In the genomic region with DNA sequence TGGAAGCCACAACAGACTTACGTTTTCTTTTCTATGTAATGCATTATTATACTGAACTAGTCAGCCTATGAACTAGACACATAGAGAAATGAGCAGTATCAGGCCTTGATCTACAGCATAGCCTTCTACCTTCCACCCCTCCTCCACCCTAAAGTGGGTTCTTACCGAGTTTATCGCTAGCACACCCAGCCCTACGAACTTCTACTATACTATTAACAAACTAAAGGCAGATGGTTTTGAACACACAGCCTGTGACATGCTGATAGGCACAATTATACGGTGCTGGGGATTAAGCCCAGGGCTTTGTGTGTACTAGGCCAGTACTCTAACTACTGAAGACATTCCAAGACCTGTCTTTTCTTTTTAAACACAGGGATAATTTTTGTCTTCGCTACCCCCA, we compare ENCODE assay signal across 24 mouse cellular contexts. TPM values are rescaled to one million over a fixed set of nuclear protein-coding genes. Genes with fewer than 3 reads are reported as not detected.
A peak's percentile ranks its signal among the peaks of the same experiment; 100 is the strongest.
DNase-seq lines count a peak whose midpoint lies in the region; ATAC-seq and TF ChIP-seq lines count a peak whose summit lies in the region.
"Had no signal": no experiment of that assay in that cellular context is flagged by ENCODE, and none has a peak within 500 bp of the region (broad histone marks: within the 10 kb centered on the region; RNA-seq: fewer than 3 reads in every experiment).

No protein-coding gene starts in this region.

- H3K27ac ChIP-seq in liver, embryonic 11.5 days (ENCODE audit: low read depth, low read length): no peak overlapping the region; the same call in 1 of the 2 replicates
- no peak overlapping the region for H3K27ac ChIP-seq in liver, embryonic 14.5 days
- H3K27ac ChIP-seq in liver, postnatal 0 days (ENCODE audit: low read depth): no peak overlapping the region
- no peak overlapping the region for H3K27ac ChIP-seq in hindbrain, embryonic 13.5 days
- H3K27ac ChIP-seq: embryonic facial prominence, embryonic 12.5 days; embryonic facial prominence, embryonic 15.5 days; heart, embryonic 10.5 days; heart, embryonic 13.5 days; hindbrain, embryonic 15.5 days had no signal

- peak; percentile 75 for ATAC-seq in liver, embryonic 11.5 days (replicated peaks; ENCODE audit: low FRiP score)
- ATAC-seq in liver, embryonic 14.5 days (ENCODE audit: insufficient read depth): peak; percentile 77
- ATAC-seq in liver, postnatal 0 days: peak; percentile 46
- ATAC-seq in hindbrain, embryonic 13.5 days (ENCODE audit: low FRiP score): no peak
- ATAC-seq: CD4-positive, CD25-positive, alpha-beta regulatory T cell, adult 4 months; forebrain, embryonic 16.5 days had no signal

- H3K9ac ChIP-seq in liver, embryonic 11.5 days (ENCODE audit: low read depth, low read length): no peak overlapping the region
- no peak overlapping the region for H3K9ac ChIP-seq in liver, embryonic 14.5 days (replicated peaks)
- no peak overlapping the region for H3K9ac ChIP-seq in liver, postnatal 0 days (replicated peaks)
- H3K9ac ChIP-seq in hindbrain, embryonic 13.5 days: no peak overlapping the region
- H3K9ac ChIP-seq: embryonic facial prominence, embryonic 12.5 days; embryonic facial prominence, embryonic 15.5 days; heart, embryonic 13.5 days; hindbrain, embryonic 15.5 days had no signal

- intact Hi-C loops in left cerebral cortex, postnatal 14 days (cut with DNase I): no loop called here

- peaks cover 51% of the 10 kb centered on the region for H3K4me1 ChIP-seq in liver, embryonic 11.5 days (replicated peaks; ENCODE audit: control insufficient read depth, insufficient read depth, low read length)
- peaks cover 41 to 55% of the 10 kb centered on the region in 2 experiments for H3K4me1 ChIP-seq in liver, embryonic 14.5 days (replicated peaks; ENCODE audit: control insufficient read depth in 2 of 2, insufficient read depth in 2 of 2, low read length in 1 of 2)
- peaks cover 38% of the 10 kb centered on the region for H3K4me1 ChIP-seq in liver, postnatal 0 days (ENCODE audit: insufficient read depth)
- H3K4me1 ChIP-seq in hindbrain, embryonic 13.5 days (replicated peaks): no peaks in the 10 kb centered on the region; the same call in 1 of the 2 replicates

- H3K4me2 ChIP-seq in liver, embryonic 11.5 days: 0 out of 2 replicates have a peak overlapping the region, but pooled peaks have one; percentile 5
- H3K4me2 ChIP-seq in liver, embryonic 14.5 days (ENCODE audit: low read depth): 0 out of 2 replicates have a peak overlapping the region, but pooled peaks have one; percentile 11
- no peak overlapping the region for H3K4me2 ChIP-seq in liver, postnatal 0 days (ENCODE audit: low read depth, low read length)
- H3K4me2 ChIP-seq in hindbrain, embryonic 13.5 days: no peak overlapping the region
- H3K4me2 ChIP-seq: embryonic facial prominence, embryonic 12.5 days; embryonic facial prominence, embryonic 15.5 days; heart, embryonic 13.5 days; hindbrain, embryonic 15.5 days had no signal

- no peak overlapping the region for H3K4me3 ChIP-seq in liver, embryonic 11.5 days (ENCODE audit: low read depth, low read length)
- H3K4me3 ChIP-seq in liver, embryonic 14.5 days (ENCODE audit: insufficient read depth in 1 of 2, low read depth in 2 of 2, low read length in 2 of 2): no peak overlapping the region
- no peak overlapping the region for H3K4me3 ChIP-seq in liver, postnatal 0 days (ENCODE audit: low read depth, low read length)
- no peak overlapping the region for H3K4me3 ChIP-seq in hindbrain, embryonic 13.5 days
- H3K4me3 ChIP-seq: embryonic facial prominence, embryonic 12.5 days; embryonic facial prominence, embryonic 15.5 days; heart, adult 2 months; heart, embryonic 10.5 days; heart, embryonic 13.5 days; hindbrain, embryonic 15.5 days had no signal

- H3K27me3 ChIP-seq in liver, embryonic 11.5 days (replicated peaks; ENCODE audit: control insufficient read depth, insufficient read depth, low read length): no peaks in the 10 kb centered on the region
- no peaks in the 10 kb centered on the region for H3K27me3 ChIP-seq in liver, embryonic 14.5 days (ENCODE audit: control insufficient read depth, insufficient read depth, low read length)
- no peaks in the 10 kb centered on the region for H3K27me3 ChIP-seq in liver, postnatal 0 days (ENCODE audit: insufficient read depth, low read length)
- 0 out of 2 replicates have a peak, but pooled peaks cover 4% of the 10 kb centered on the region for H3K27me3 ChIP-seq in hindbrain, embryonic 13.5 days
- H3K27me3 ChIP-seq: embryonic facial prominence, embryonic 12.5 days; embryonic facial prominence, embryonic 15.5 days; heart, embryonic 13.5 days; hindbrain, embryonic 15.5 days had no signal

- WGBS in liver, embryonic 11.5 days: 61% methylated on average over 6 of the region's 6 CpGs
- 37% methylated on average over 6 of the region's 6 CpGs for WGBS in liver, embryonic 14.5 days (ENCODE audit: insufficient replicate concordance)
- WGBS in liver, postnatal 0 days (ENCODE audit: insufficient replicate concordance): 65% methylated on average over 6 of the region's 6 CpGs
- 89% methylated on average over 6 of the region's 6 CpGs for WGBS in hindbrain, embryonic 13.5 days

- no peak for DNase-seq in liver, embryonic 11.5 days (ENCODE audit: low spot score)
- DNase-seq in liver, embryonic 14.5 days (ENCODE audit: low read depth in 3 of 3, low spot score in 3 of 3): peak in 2 of 3 experiments; percentile 41 to 42
- DNase-seq in liver, postnatal 0 days: no peak
- DNase-seq in left cerebral cortex, postnatal 14 days (ENCODE audit: low spot score in 2 of 2): no peak
- no peak for DNase-seq in cerebellum, postnatal 14 days
- no peak for DNase-seq in layer of hippocampus, postnatal 14 days (ENCODE audit: low spot score in 2 of 2)
- DNase-seq: adrenal gland, postnatal 10 days; adrenal gland, postnatal 36 days; cerebellum, adult 18-20 months; cerebellum, adult 9-10 months; cerebellum, postnatal 25 days; gastrocnemius, postnatal 10 days; gastrocnemius, postnatal 36 days; heart, postnatal 14 days; heart, postnatal 4 days had no signal

- peak; percentile 67 for TF ChIP-seq EP300 in liver, embryonic 14.5 days (IDR thresholded peaks at IDR 0.05; ENCODE audit: low read depth)
- TF ChIP-seq EP300 in liver, postnatal 0 days (IDR thresholded peaks at IDR 0.05; ENCODE audit: low read depth): no peak

- H3K36me3 ChIP-seq in liver, embryonic 11.5 days (ENCODE audit: control insufficient read depth, insufficient read depth, low read length): peaks cover 5% of the 10 kb centered on the region; the same call in 1 of the 2 replicates
- no peaks in the 10 kb centered on the region for H3K36me3 ChIP-seq in liver, embryonic 14.5 days (replicated peaks; ENCODE audit: control insufficient read depth, insufficient read depth, low read depth)
- no peaks in the 10 kb centered on the region; the same call in 1 of the 2 replicates for H3K36me3 ChIP-seq in liver, postnatal 0 days (replicated peaks; ENCODE audit: insufficient read depth, low read length)
- no peaks in the 10 kb centered on the region for H3K36me3 ChIP-seq in hindbrain, embryonic 13.5 days
- H3K36me3 ChIP-seq: embryonic facial prominence, embryonic 12.5 days; embryonic facial prominence, embryonic 15.5 days; hindbrain, embryonic 15.5 days had no signal

- no peaks in the 10 kb centered on the region for H3K9me3 ChIP-seq in liver, embryonic 11.5 days (ENCODE audit: control insufficient read depth, low read length)
- no peaks in the 10 kb centered on the region for H3K9me3 ChIP-seq in liver, embryonic 14.5 days (ENCODE audit: control insufficient read depth, low read length)
- H3K9me3 ChIP-seq in liver, postnatal 0 days (ENCODE audit: low read length): no peaks in the 10 kb centered on the region
- no peaks in the 10 kb centered on the region for H3K9me3 ChIP-seq in hindbrain, embryonic 13.5 days
- H3K9me3 ChIP-seq: embryonic facial prominence, embryonic 12.5 days; embryonic facial prominence, embryonic 15.5 days; heart, embryonic 10.5 days; heart, embryonic 13.5 days; hindbrain, embryonic 15.5 days had no signal

- TF ChIP-seq CTCF in liver, embryonic 14.5 days (IDR thresholded peaks at IDR 0.05; ENCODE audit: low read depth): no peak
- TF ChIP-seq CTCF in liver, postnatal 0 days (IDR thresholded peaks at IDR 0.05; ENCODE audit: low read depth): no peak

RNA-seq across cellular contexts. Expression of a gene that starts 59.2 kb away (rescaled TPM):
- 38.2 and 39.7 TPM in 2 replicates for polyA plus RNA-seq in liver, embryonic 11.5 days (2014; fragmentation: Nextera tagmentation; extraction: Ambion mirVana)
- 3.1 and 4.3 TPM in 2 replicates for polyA plus RNA-seq in liver, embryonic 14.5 days (2012; rRNA removed)
- 7.5 and 7.7 TPM in 2 replicates for polyA plus RNA-seq in liver, embryonic 14.5 days (2014; fragmentation: Nextera tagmentation; extraction: Ambion mirVana)
- 3.8 and 4.4 TPM in 2 replicates for polyA plus RNA-seq in liver, postnatal 0 days (2015; fragmentation: Nextera tagmentation; extraction: Ambion mirVana)
- polyA plus RNA-seq in hindbrain, embryonic 13.5 days (2015; fragmentation: Nextera tagmentation; extraction: Ambion mirVana): 4.9 and 6.1 TPM in 2 replicates
- 1 to 10 TPM; 9.3 TPM for total RNA-seq in left cerebral cortex, postnatal 14 days (2021)
- total RNA-seq in layer of hippocampus, postnatal 14 days (2021): 10 to 100 TPM; 13.8 to 17.3 TPM

Comparison
In these comparisons a context has a peak if more than half of its experiments do, and no peak if none do; other contexts are left out.
1. DNase-seq: peak in liver, embryonic 14.5 days (2 of 3); none in liver, embryonic 11.5 days (single experiment), liver, postnatal 0 days (single experiment), left cerebral cortex, postnatal 14 days (0 of 2), cerebellum, postnatal 14 days (0 of 2) and layer of hippocampus, postnatal 14 days (0 of 2).
2. H3K4me2 ChIP-seq: peak in liver, embryonic 11.5 days (single experiment) and liver, embryonic 14.5 days (single experiment); none in liver, postnatal 0 days (single experiment) and hindbrain, embryonic 13.5 days (single experiment).